Mouse (Mus musculus): ENCODE data around the gene Tipin.

Tipin gene

GRCm38 (mm10) chr9:64341254-64341566 lies 59.8 kb downstream of the Tipin start, which contains the start of gene Dis3l:
Gene Dis3l, minus strand, starts transcription at chr9:64341288.
- intact Hi-C loops (cut with DNase I) = loop anchor here (5.0 kb wide), 1 partner anchor 59 kb away; the partner anchor contains the start of gene Tipin

DNA sequence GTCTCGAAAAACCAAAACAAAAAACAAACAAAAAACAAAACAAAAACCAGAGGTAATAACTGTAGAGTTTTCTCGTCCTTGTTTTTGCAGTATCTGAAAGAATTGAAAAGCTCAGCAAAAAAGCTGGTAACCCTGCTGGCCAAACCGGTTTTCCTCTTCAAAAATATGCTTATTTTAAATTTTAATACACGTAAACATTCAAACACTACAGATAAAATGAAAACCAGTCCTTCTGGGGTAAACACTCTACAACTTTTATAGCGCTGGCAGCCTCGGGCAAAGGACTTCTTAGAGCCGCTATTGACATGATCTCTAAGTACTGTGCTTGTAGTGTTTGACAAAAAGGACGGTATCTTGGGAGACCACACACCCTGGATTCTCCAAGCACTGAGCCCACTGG lies 60.3 kb downstream of the Tipin start:
- intact Hi-C loops (cut with DNase I) = loop anchor here (5.0 kb wide), 1 partner anchor 59 kb away; the partner anchor contains the start of gene Tipin

- intact Hi-C loops (cut with DNase I) = loop anchor here (5.0 kb wide), 1 partner anchor 61 kb away; the partner anchor contains the start of gene Tipin
Observed at GRCm38 (mm10) chr9:64343656-64344055, 62.3 kb downstream of the Tipin start.

GRCm38 (mm10) chr9:64345931-64346330 lies 64.5 kb downstream of the Tipin start:
- intact Hi-C loops (cut with DNase I) = loop anchor here (2.0 kb wide), 1 partner anchor 345 kb away; no protein-coding TSS in a partner anchor

- intact Hi-C loops (cut with DNase I) = loop anchor here (1.0 to 2.0 kb wide), 2 partner anchors 292 to 343 kb away; no protein-coding TSS in a partner anchor
Observed at GRCm38 (mm10) chr9:64347377-64347776, 66.0 kb downstream of the Tipin start.

DNA sequence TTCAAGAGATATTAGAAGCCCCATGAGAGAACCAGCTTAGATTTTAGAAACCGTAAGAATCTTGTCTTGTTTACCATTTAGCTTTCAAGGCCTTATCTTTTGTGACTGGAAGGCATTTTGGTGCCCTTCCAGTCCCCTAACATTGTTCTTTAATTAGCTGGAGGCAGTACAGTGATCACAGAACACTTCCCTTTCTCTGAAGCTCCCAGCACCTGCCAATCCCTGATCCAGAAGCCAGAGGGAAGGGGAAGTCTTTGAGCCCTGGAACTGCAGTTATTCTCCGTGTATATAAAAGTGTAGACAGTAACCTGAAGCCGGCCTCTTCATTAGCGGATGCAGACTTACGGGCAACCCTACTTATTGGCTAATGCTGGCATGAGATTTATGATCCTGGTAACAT lies 68.1 kb downstream of the Tipin start:
- intact Hi-C loops (cut with DNase I) = no loop called here

GRCm38 (mm10) chr9:64351191-64351590 lies 69.8 kb downstream of the Tipin start:
- intact Hi-C loops (cut with DNase I) = no loop called here

All from adrenal gland (tissue).